Comparison of ENCODE assay signal across 20 mouse cellular contexts in genomic region chr7:119835371-119835770, GRCm38 (mm10). TPM values are rescaled to one million over a fixed set of nuclear protein-coding genes. Genes with fewer than 3 reads are reported as not detected.
A peak's percentile ranks its signal among the peaks of the same experiment; 100 is the strongest.
DNase-seq lines count a peak whose midpoint lies in the region; TF ChIP-seq lines count a peak whose summit lies in the region.
"Had no signal": no experiment of that assay in that cellular context is flagged by ENCODE, and none has a peak within 500 bp of the region (broad histone marks: within the 10 kb centered on the region; RNA-seq: fewer than 3 reads in every experiment).

No protein-coding gene starts in this region.

- DNase-seq in testis, postnatal 14 days (ENCODE audit: low spot score) = no peak
- DNase-seq in CD8-positive naive resting alpha-beta T cell, adult 2 months (ENCODE audit: low read depth in 2 of 2, low spot score in 2 of 2) = peak; percentile 1 to 2
- peak; percentile 57 for DNase-seq in induced T-regulatory cell, adult 2 months (ENCODE audit: low read depth)
- DNase-seq in left cerebral cortex, postnatal 4 days = no peak
- no peak for DNase-seq in c-Kit-positive CD71-positive TER-119-positive erythroid progenitor cells, embryonic 14.5 days (ENCODE audit: low spot score)
- DNase-seq: adrenal gland, postnatal 10 days; adrenal gland, postnatal 36 days; cerebellum, adult 11 months; cerebellum, adult 2 months; cerebellum, adult 9-11 months; cerebellum, postnatal 25 days; forebrain, postnatal 0 days; gastrocnemius, adult 2 months; gastrocnemius, postnatal 14 days; heart, adult 11 months had no signal

- TF ChIP-seq CTCF in testis, adult 2 months (IDR thresholded peaks at IDR 0.05; ENCODE audit: control insufficient read depth, insufficient read depth, insufficient replicate concordance, low read depth, low read length) = no peak

- no peak for TF ChIP-seq POLR2A in testis, adult 2 months (IDR thresholded peaks at IDR 0.05; ENCODE audit: control insufficient read depth, low read depth, low read length)

- no peak overlapping the region for H3K4me3 ChIP-seq in testis, adult 2 months (ENCODE audit: control insufficient read depth, low read depth, low read length)
- H3K4me3 ChIP-seq: embryonic facial prominence, embryonic 12.5 days; embryonic facial prominence, embryonic 15.5 days; gastrocnemius, adult 2 months; hindbrain, embryonic 10.5 days; hindbrain, embryonic 13.5 days had no signal

- no peaks in the 10 kb centered on the region for H3K4me1 ChIP-seq in testis, adult 2 months (ENCODE audit: control insufficient read depth, insufficient read depth, low read length)
- H3K4me1 ChIP-seq: embryonic facial prominence, embryonic 12.5 days; embryonic facial prominence, embryonic 15.5 days; hindbrain, embryonic 10.5 days; hindbrain, embryonic 13.5 days had no signal

- intact Hi-C loops in left cerebral cortex, postnatal 4 days (cut with DNase I) = no loop called here

- H3K36me3 ChIP-seq in testis, adult 2 months (ENCODE audit: control insufficient read depth, insufficient read depth, low read length) = peaks cover 2% of the 10 kb centered on the region

- H3K27me3 ChIP-seq in testis, adult 2 months (ENCODE audit: control insufficient read depth, insufficient read depth, low read length) = no peaks in the 10 kb centered on the region
- H3K27me3 ChIP-seq: embryonic facial prominence, embryonic 12.5 days; embryonic facial prominence, embryonic 15.5 days; hindbrain, embryonic 13.5 days had no signal

- H3K27ac ChIP-seq in testis, adult 2 months (ENCODE audit: control insufficient read depth, insufficient read depth, low read depth, low read length) = peak overlapping the region; percentile 85
- H3K27ac ChIP-seq: embryonic facial prominence, embryonic 12.5 days; embryonic facial prominence, embryonic 15.5 days; gastrocnemius, adult 2 months; hindbrain, embryonic 10.5 days; hindbrain, embryonic 13.5 days had no signal

RNA-seq across cellular contexts. Expression of gene Eri2, which starts 41.5 kb away (rescaled TPM):
- 2.1 and 3.1 TPM in 2 replicates for polyA plus RNA-seq in testis, adult 2 months (2012; rRNA removed)
- 10 to 100 TPM in 1 of 2 experiments, 1 to 10 TPM in 1; 9.2 to 10.2 TPM for total RNA-seq in left cerebral cortex, postnatal 4 days (2021)

RNA-seq across cellular contexts. Expression of gene Rexo5, which starts 41.6 kb away (rescaled TPM):
- polyA plus RNA-seq in testis, adult 2 months (2012; rRNA removed) = 51.7 and 58.3 TPM in 2 replicates
- total RNA-seq in left cerebral cortex, postnatal 4 days (2021) = 1 to 10 TPM; 7.2 to 7.9 TPM

Comparison
In these comparisons a context has a peak if more than half of its experiments do, and no peak if none do; other contexts are left out.
1. DNase-seq: peak in CD8-positive naive resting alpha-beta T cell, adult 2 months (2 of 2) and induced T-regulatory cell, adult 2 months (single experiment); none in testis, postnatal 14 days (single experiment), left cerebral cortex, postnatal 4 days (single experiment) and c-Kit-positive CD71-positive TER-119-positive erythroid progenitor cells, embryonic 14.5 days (single experiment).